Mouse (Mus musculus) right cerebral cortex, postnatal 10 days (tissue): ENCODE data around the gene Sema3g.

ENCODE experiments used
- DNase-seq, 2 experiments: peaks; one replicate each; pipeline ENCODE4 v3.0.0; 2021; ENCODE audit warnings: low spot score in 2 of 2

The Sema3g gene

GRCm38 (mm10) chr14:31217666-31218065, at the start of gene Sema3g:
TSS of gene Sema3g (plus strand) at chr14:31217860.
- DNase-seq, result no peak

GRCm38 (mm10) chr14:31168425-31168824, 49.2 kb upstream of the Sema3g start, which contains the start of gene Stab1:
TSS of gene Stab1 (minus strand) at chr14:31168641.
- no peak for DNase-seq

GRCm38 (mm10) chr14:31169508-31169907, 48.2 kb upstream of the Sema3g start:
- DNase-seq, result no peak

DNA sequence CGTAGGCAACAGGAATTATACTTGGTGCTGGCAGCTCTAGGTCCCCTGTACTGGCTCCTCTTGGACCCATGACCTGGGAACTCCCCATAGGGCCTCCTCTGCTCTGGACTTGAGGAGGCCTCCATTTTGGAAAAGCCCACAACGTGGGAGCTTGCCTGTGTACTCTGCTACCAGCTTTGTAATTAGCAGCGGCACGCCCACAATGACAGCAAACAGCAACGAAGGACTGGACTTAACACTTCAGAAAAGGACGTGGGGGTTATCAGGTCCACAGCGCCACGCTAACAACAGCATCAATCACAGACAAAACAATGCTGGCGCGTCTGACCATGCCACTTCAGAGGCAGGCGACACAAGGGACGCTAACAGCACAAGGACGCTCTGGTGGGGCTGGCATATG, 46.7 kb upstream of the Sema3g start:
- DNase-seq, result no peak

DNA sequence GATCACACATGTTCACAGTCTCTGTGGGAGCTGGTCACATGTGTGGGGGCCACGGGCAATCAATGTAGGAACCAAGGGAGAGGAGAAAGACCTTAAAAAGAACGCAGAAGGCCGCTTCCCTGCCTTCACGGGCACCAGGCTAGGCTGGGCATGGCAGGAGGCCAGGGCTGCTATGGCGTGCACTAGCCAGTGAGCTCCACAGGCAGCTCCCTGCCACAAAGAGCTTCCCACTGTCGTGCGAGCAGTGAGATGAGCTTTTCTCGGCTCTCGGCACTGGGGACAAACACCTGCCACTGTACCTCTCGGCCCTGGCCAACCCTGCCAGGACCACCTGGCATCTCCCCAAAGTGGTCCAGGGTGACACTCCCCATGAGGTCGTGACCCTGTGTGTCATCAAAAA, 46.3 kb upstream of the Sema3g start:
- DNase-seq, result no peak

DNA sequence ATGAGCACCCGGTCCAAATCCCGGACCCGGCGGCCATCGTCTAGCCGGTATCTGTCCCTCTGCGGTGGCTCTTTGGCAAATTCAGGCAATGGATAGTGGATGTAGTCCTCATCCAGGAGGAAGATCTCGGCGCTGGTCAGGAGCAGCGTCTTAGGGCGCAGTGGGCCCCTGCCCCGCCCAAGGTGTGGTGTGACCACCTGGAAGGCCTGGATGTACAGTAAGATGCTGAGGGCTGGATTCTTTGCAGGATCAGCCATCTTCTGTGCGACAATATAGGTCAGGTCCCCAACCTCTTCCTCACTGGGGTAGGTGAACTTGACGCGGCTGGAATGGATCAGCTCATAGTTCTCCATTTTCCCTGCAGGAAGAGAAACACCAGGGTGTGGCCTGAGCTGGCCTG, 45.8 kb upstream of the Sema3g start:
- DNase-seq, result no peak

GRCm38 (mm10) chr14:31172781-31173455, 44.7 kb upstream of the Sema3g start:
- no peak for DNase-seq

GRCm38 (mm10) chr14:31173537-31173936, 44.1 kb upstream of the Sema3g start:
- no peak for DNase-seq

GRCm38 (mm10) chr14:31177287-31177686, 40.4 kb upstream of the Sema3g start:
- no peak for DNase-seq

GRCm38 (mm10) chr14:31177715-31178114, 39.9 kb upstream of the Sema3g start:
- DNase-seq, result no peak

DNA sequence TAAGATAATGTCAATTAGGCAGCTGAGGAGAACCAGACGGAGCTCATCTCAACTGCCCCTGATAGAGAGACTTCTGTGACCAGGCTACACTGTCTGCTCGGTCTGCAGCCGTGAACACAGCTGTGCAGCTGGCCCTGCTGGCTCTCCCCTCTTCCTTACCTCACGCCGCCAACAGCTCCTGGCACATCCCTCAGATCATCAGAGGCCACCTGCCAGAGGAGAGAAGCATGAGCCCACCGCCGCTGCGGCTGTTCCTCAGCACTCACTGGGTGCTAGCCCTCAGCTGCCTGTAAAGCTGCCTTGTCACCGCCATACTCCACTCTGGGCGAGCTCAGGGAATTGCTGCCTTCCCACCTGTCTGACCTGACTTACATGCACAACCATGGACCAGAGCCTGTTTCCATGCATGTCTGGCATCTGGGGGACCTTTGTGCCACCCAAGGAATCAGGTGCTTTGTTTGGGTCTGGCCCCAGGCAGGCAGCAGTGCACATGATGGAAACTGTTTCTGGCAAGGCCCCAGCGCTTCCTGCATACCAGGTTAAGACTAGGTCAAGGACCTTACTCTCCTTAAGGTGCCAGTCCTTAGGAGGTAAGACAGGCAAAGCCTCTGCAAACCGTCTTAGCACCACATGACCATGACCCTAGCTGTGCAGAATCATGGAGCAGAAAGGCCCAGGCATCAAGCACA, 37.8 kb upstream of the Sema3g start:
- no peak for DNase-seq

DNA sequence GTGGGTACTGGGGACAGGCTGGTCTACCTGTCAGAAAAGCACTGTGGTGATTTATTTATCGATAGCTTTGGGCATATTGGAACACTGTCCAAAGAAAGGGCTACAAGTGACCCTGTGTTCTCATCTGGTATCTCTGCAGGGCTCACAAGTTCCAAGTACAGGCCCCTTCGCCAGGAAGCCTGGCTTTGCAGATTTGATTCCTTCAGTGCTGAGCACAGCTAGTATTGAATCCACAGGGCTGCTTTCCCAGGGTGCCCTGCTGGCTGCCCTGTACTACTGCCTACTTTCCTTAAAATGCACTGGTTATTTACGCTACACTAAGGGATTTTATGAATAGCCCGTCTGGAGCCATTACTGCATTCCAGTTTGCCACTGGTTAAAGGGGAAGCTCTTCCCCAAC, 36.1 kb upstream of the Sema3g start:
- DNase-seq, result no peak

DNA sequence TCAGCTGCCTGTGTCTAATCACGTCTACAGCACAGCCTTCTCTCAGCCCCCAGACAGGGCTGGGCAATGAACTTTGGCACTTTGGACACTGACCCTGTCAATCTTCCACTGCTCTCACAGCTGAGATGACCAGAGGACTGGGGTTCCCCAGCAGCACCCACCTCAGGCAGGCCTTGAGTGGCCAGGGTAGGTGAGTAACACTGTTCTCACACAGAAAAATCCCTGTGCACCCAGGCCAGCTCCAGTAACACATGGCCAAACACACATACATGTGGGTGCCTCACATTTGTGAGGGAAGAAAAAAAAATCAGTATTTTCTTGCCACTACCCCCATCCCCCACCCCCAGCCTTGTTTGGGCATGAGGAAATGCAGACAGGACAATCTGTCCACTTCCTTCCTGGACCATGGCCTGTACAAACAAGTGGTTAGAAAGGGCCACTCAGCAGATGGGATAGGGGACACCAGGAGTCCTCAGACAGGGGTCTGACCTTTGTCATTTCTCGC, 34.8 kb upstream of the Sema3g start:
- no peak for DNase-seq

DNA sequence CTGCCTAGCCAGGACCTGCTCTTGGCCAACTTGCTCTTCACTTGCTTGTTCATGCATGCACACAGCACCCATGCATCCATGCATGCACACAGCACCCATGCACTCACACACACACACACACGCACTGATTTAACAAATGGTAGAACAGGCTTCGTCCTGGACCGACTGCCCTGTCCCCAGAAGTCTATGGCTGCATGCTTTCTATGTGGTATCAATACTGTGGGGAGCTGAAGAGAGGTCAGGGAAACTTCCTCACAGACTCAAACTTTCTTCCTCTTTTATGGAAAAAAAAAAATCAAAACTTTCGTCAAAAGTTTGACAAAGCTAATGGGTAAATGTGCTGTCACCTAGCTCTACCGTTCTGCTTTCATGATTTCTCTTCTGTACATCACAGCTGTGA, 34.1 kb upstream of the Sema3g start:
- no peak for DNase-seq

DNA sequence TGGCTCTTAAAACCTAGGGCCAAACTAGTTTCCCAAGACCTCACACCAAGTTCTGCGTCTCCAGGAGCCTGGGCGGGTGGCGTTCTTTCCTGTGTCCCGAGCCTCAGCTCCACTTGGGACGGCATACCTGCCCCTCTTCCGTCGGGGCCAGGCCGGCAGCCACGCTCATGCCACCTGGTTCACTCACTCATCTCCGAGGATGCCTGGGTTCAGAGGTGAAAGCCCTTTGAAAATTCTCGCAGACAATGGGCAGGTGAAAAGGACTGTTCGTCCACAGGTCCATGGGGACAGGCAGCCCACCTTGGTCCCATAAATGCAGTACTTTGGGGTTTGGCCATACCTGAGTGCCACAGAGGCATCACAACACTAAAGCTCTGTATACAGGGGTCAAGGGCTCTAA, 33.5 kb upstream of the Sema3g start:
- no peak for DNase-seq

- DNase-seq, result no peak
Measured at GRCm38 (mm10) chr14:31186656-31187055, 31.0 kb upstream of the Sema3g start.

DNA sequence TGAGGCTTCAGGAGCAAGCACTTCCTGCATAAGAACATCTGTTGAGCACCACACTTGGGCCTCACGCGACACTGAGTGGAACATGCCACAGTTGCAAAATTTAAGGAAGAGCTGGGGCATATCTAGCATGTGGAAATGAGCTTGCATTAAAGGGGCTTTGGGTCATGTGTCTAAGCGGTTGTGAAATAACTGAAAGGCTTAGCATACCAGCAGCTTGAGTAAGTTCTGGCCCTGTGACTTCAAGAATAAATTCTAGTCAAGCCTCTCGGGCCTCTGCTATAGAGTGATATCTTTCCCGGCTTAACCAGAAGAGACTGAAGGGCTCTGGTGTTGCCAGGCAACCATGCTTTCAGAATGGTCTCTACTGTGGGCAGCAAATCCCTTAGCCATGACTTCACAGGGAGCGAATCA, 28.9 kb upstream of the Sema3g start:
- DNase-seq, result peak in 1 of 2 experiments; percentile 53

GRCm38 (mm10) chr14:31189348-31189747, 28.3 kb upstream of the Sema3g start:
- no peak for DNase-seq

DNA sequence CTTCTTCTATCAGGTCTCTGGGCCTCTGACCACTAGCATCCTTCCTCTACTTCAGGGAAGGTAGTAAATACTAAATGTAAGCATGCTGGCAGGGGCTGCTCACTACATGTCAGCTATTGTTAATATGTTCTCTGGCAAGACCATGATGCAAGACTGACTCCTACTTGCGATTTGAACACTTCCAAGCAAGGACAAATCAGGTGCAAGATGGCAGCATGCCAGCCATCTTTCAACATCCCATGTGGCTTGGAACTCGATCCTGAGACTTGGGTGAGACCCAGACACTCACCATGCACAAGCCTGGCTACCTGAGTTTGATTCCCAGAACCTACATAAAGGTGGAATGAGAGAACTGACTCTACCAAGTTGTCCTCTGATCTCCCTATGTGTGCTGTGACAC, 25.7 kb upstream of the Sema3g start:
- DNase-seq, result no peak

- peak in 1 of 2 experiments; percentile 59 for DNase-seq
Measured at GRCm38 (mm10) chr14:31193791-31194190, 23.9 kb upstream of the Sema3g start.

DNA sequence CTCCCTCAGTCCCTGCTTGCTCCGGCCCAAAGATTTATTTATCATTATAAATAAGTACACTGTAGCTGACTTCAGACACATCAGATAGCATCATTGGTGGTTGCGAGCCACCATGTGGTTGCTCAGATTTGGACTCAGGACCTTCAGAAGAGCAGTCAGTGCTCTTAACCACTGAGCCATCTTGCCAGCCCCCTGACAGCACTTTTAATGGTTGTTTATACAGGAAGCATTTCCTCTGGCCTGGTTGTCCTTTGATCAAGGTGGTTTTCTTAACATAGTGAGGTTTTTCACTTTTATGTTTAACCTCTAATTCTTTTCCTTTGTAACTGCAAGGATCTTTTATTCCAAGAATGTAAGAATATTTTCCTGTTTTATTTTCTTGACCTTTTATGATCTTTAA, 23.2 kb upstream of the Sema3g start:
- DNase-seq, result no peak

- DNase-seq, result peak in 1 of 2 experiments; percentile 68
Measured at GRCm38 (mm10) chr14:31194891-31195513, 22.7 kb upstream of the Sema3g start.

GRCm38 (mm10) chr14:31195521-31195920, 22.1 kb upstream of the Sema3g start:
- no peak for DNase-seq
